10 mouse cellular contexts compared by ENCODE assay signal in genomic region chr12:111370249-111370648, GRCm38 (mm10). TPM values are rescaled to one million over a fixed set of nuclear protein-coding genes. Genes with fewer than 3 reads are reported as not detected.
A peak's percentile ranks its signal among the peaks of the same experiment; 100 is the strongest.
DNase-seq lines count a peak whose midpoint lies in the region; ATAC-seq and TF ChIP-seq lines count a peak whose summit lies in the region.
"Had no signal": no experiment of that assay in that cellular context is flagged by ENCODE, and none has a peak within 500 bp of the region (broad histone marks: within the 10 kb centered on the region; RNA-seq: fewer than 3 reads in every experiment).

No protein-coding gene starts in this region.

- no peak overlapping the region for H3K9ac ChIP-seq in lung, postnatal 0 days (replicated peaks; ENCODE audit: low read depth)
- H3K9ac ChIP-seq in liver, embryonic 12.5 days = no peak overlapping the region
- no peak overlapping the region for H3K9ac ChIP-seq in stomach, embryonic 16.5 days (ENCODE audit: low read length)
- H3K9ac ChIP-seq: midbrain, embryonic 13.5 days had no signal

- TF ChIP-seq CTCF in lung, postnatal 0 days (IDR thresholded peaks at IDR 0.05) = peak; percentile 52
- peak; percentile 23; the same call in 1 of the 2 replicates for TF ChIP-seq CTCF in brain, embryonic 14.5 days (IDR thresholded peaks at IDR 0.05; ENCODE audit: borderline replicate concordance, extremely low read depth, insufficient read depth, insufficient read length)

- no peaks in the 10 kb centered on the region for H3K27me3 ChIP-seq in lung, postnatal 0 days (replicated peaks; ENCODE audit: insufficient read depth, low read length)
- no peaks in the 10 kb centered on the region for H3K27me3 ChIP-seq in liver, embryonic 12.5 days (replicated peaks)
- no peaks in the 10 kb centered on the region for H3K27me3 ChIP-seq in stomach, embryonic 16.5 days (ENCODE audit: control insufficient read depth, insufficient read depth, low read length)
- H3K27me3 ChIP-seq: midbrain, embryonic 13.5 days had no signal

- WGBS in lung, postnatal 0 days = 52% methylated on average over 4 of the region's 4 CpGs
- 23% methylated on average over 4 of the region's 4 CpGs for WGBS in liver, embryonic 12.5 days (ENCODE audit: insufficient replicate concordance)
- 56% methylated on average over 4 of the region's 4 CpGs for WGBS in stomach, embryonic 16.5 days

- H3K36me3 ChIP-seq in lung, postnatal 0 days (ENCODE audit: insufficient read depth, low read length) = no peaks in the 10 kb centered on the region
- no peaks in the 10 kb centered on the region for H3K36me3 ChIP-seq in liver, embryonic 12.5 days
- no peaks in the 10 kb centered on the region for H3K36me3 ChIP-seq in stomach, embryonic 16.5 days (ENCODE audit: control insufficient read depth, insufficient read depth, low read length)
- H3K36me3 ChIP-seq: midbrain, embryonic 13.5 days had no signal

- ATAC-seq in lung, postnatal 0 days = peak; percentile 47
- ATAC-seq in liver, embryonic 12.5 days = peak; percentile 85
- ATAC-seq in stomach, embryonic 16.5 days (ENCODE audit: insufficient read depth, low FRiP score) = 0 out of 2 replicates have a peak, but pooled peaks have one; percentile 1
- ATAC-seq in cerebellum, adult (ENCODE audit: insufficient number of reproducible peaks, low FRiP score, low TSS enrichment) = no peak
- ATAC-seq: midbrain, embryonic 13.5 days had no signal

- H3K4me1 ChIP-seq in lung, postnatal 0 days (ENCODE audit: insufficient read depth, low read depth, low read length) = peaks cover 19% of the 10 kb centered on the region; the same call in 1 of the 2 replicates
- peaks cover 84% of the 10 kb centered on the region for H3K4me1 ChIP-seq in liver, embryonic 12.5 days
- H3K4me1 ChIP-seq in stomach, embryonic 16.5 days (ENCODE audit: control insufficient read depth, insufficient read depth, low read length) = peaks cover 41% of the 10 kb centered on the region

- DNase-seq in lung, postnatal 0 days (ENCODE audit: low spot score) = peak; percentile 57
- no peak for DNase-seq in lung, postnatal 10 days
- no peak for DNase-seq in brain, embryonic 14.5 days (ENCODE audit: low read depth)
- DNase-seq in urinary bladder, postnatal 10 days (ENCODE audit: low spot score) = no peak
- DNase-seq: kidney, adult 8-10 months had no signal

- no peak for TF ChIP-seq POLR2A in brain, embryonic 14.5 days (IDR thresholded peaks at IDR 0.05; ENCODE audit: borderline replicate concordance, extremely low read depth, insufficient read depth, insufficient read length, poor library complexity, severe bottlenecking)

- no peaks in the 10 kb centered on the region for H3K9me3 ChIP-seq in lung, postnatal 0 days (ENCODE audit: low read length)
- no peaks in the 10 kb centered on the region for H3K9me3 ChIP-seq in liver, embryonic 12.5 days (replicated peaks)
- no peaks in the 10 kb centered on the region for H3K9me3 ChIP-seq in stomach, embryonic 16.5 days (replicated peaks; ENCODE audit: control insufficient read depth, low read length)
- H3K9me3 ChIP-seq: midbrain, embryonic 13.5 days had no signal

- TF ChIP-seq EP300 in lung, postnatal 0 days (IDR thresholded peaks at IDR 0.05) = no peak

- H3K4me3 ChIP-seq in lung, postnatal 0 days (ENCODE audit: low read depth, low read length) = no peak overlapping the region
- H3K4me3 ChIP-seq in liver, embryonic 12.5 days = no peak overlapping the region
- H3K4me3 ChIP-seq in stomach, embryonic 16.5 days (replicated peaks; ENCODE audit: low read length) = no peak overlapping the region
- H3K4me3 ChIP-seq: left cerebral cortex, adult 2 months; midbrain, embryonic 13.5 days had no signal

- no peak overlapping the region for H3K27ac ChIP-seq in lung, postnatal 0 days (ENCODE audit: low read length)
- H3K27ac ChIP-seq in liver, embryonic 12.5 days = no peak overlapping the region
- no peak overlapping the region for H3K27ac ChIP-seq in stomach, embryonic 16.5 days (ENCODE audit: low read length)
- H3K27ac ChIP-seq: left cerebral cortex, adult 2 months; midbrain, embryonic 13.5 days had no signal

- no peak overlapping the region for H3K4me2 ChIP-seq in lung, postnatal 0 days (replicated peaks; ENCODE audit: low read depth, low read length)
- H3K4me2 ChIP-seq in liver, embryonic 12.5 days = no peak overlapping the region
- H3K4me2 ChIP-seq in stomach, embryonic 16.5 days (ENCODE audit: low read depth, low read length) = no peak overlapping the region
- H3K4me2 ChIP-seq: midbrain, embryonic 13.5 days had no signal

RNA-seq across cellular contexts. Expression of gene Cdc42bpb, which starts 7.3 kb away (rescaled TPM):
- 29.0 and 32.5 TPM in 2 replicates for polyA plus RNA-seq in lung, postnatal 0 days (2015; fragmentation: Nextera tagmentation; extraction: Ambion mirVana)
- polyA plus RNA-seq in brain, embryonic 14.5 days (2012; rRNA removed) = 236 and 250 TPM in 2 replicates
- polyA plus RNA-seq in liver, embryonic 12.5 days (2016; fragmentation: Nextera tagmentation; extraction: Ambion mirVana) = 13.0 and 15.1 TPM in 2 replicates
- polyA plus RNA-seq in stomach, embryonic 16.5 days (2015; fragmentation: Nextera tagmentation; extraction: Ambion mirVana) = 29.3 and 32.9 TPM in 2 replicates

RNA-seq across cellular contexts. Expression of gene Lbhd2, which starts 36.4 kb away (rescaled TPM):
- polyA plus RNA-seq in lung, postnatal 0 days (2015; fragmentation: Nextera tagmentation; extraction: Ambion mirVana) = 0.37 and 1.1 TPM in 2 replicates
- polyA plus RNA-seq in brain, embryonic 14.5 days (2012; rRNA removed) = 0.46 and 0.93 TPM in 2 replicates
- polyA plus RNA-seq in liver, embryonic 12.5 days (2016; fragmentation: Nextera tagmentation; extraction: Ambion mirVana) = 0.28 TPM in 1 of 2 replicates, not detected in the other
- polyA plus RNA-seq in stomach, embryonic 16.5 days (2015; fragmentation: Nextera tagmentation; extraction: Ambion mirVana) = 1.4 and 1.6 TPM in 2 replicates
- polyA plus RNA-seq: midbrain, embryonic 13.5 days had no signal

RNA-seq across cellular contexts. Expression of gene Exoc3l4, which starts 46.6 kb away (rescaled TPM):
- polyA plus RNA-seq in lung, postnatal 0 days (2015; fragmentation: Nextera tagmentation; extraction: Ambion mirVana) = 21.3 and 24.4 TPM in 2 replicates
- 3.5 and 3.9 TPM in 2 replicates for polyA plus RNA-seq in brain, embryonic 14.5 days (2012; rRNA removed)
- 15.5 and 18.2 TPM in 2 replicates for polyA plus RNA-seq in liver, embryonic 12.5 days (2016; fragmentation: Nextera tagmentation; extraction: Ambion mirVana)
- polyA plus RNA-seq in stomach, embryonic 16.5 days (2015; fragmentation: Nextera tagmentation; extraction: Ambion mirVana) = 9.0 and 9.6 TPM in 2 replicates
